Mouse (Mus musculus): ENCODE data around the gene Ube2e3. TPM values are rescaled to one million over a fixed set of nuclear protein-coding genes. Genes with fewer than 3 reads are reported as not detected.

Gene Ube2e3
- polyA plus RNA-seq, 1 experiment, result 24.1 TPM

- Histone ChIP-seq H3K4me3 (peak overlapping the region; percentile 36), H3K79me2 (ENCODE audit: control insufficient read depth, insufficient read depth) (peaks cover 19% of the 10 kb centered on the region), H3K4me2 (ENCODE audit: low read depth) (peak overlapping the region; percentile 80), H3ac (ENCODE audit: control insufficient read depth, insufficient read length) (peak overlapping the region; percentile 88), H3K36me3 (ENCODE audit: control insufficient read depth, insufficient read depth) (no peaks in the 10 kb centered on the region), H3K27me3 (ENCODE audit: control insufficient read depth, insufficient read depth, insufficient read length) (no peaks in the 10 kb centered on the region)
- TF ChIP-seq MYOG (IDR thresholded peaks at IDR 0.05; ENCODE audit: control insufficient read depth in 1 of 3, insufficient read depth in 1 of 3, insufficient read length in 2 of 3, low read depth in 2 of 3) (no peak), USF1 (IDR thresholded peaks at IDR 0.05; ENCODE audit: low read depth) (no peak), POLR2AphosphoS2 (IDR thresholded peaks at IDR 0.05; ENCODE audit: insufficient read length, low read depth) (no peak), MAX (IDR thresholded peaks at IDR 0.05; ENCODE audit: low read depth) (no peak), E2F4 (IDR thresholded peaks at IDR 0.05; ENCODE audit: insufficient read depth) (no peak), POLR2A (IDR thresholded peaks at IDR 0.05; ENCODE audit: insufficient read length, low read depth) (no peak), CEBPB (IDR thresholded peaks at IDR 0.05; ENCODE audit: insufficient read depth, poor library complexity, severe bottlenecking) (no peak), SRF (IDR thresholded peaks at IDR 0.05; ENCODE audit: control insufficient read depth, insufficient read length, low read depth) (no peak), TCF12 (IDR thresholded peaks at IDR 0.05; ENCODE audit: insufficient read depth, poor library complexity, severe bottlenecking) (no peak), REST (IDR thresholded peaks at IDR 0.05; ENCODE audit: insufficient read depth, insufficient read length) (no peak), TCF3 (IDR thresholded peaks at IDR 0.05; ENCODE audit: insufficient read length, low read depth) (no peak), MYOD1 (IDR thresholded peaks at IDR 0.05; ENCODE audit: control insufficient read depth in 1 of 3, insufficient read length in 2 of 3, low read depth in 2 of 3) (no peak)
These were observed 2.0 kb downstream of the Ube2e3 start for GRCm38 (mm10) chr2:78869721-78870442.

GRCm38 (mm10) chr2:78870443-78871025 is 2.6 kb downstream of the Ube2e3 start:
- H3ac ChIP-seq (ENCODE audit: control insufficient read depth, insufficient read length), result no peak overlapping the region
- no peaks in the 10 kb centered on the region for H3K36me3 ChIP-seq (ENCODE audit: control insufficient read depth, insufficient read depth)
- peak overlapping the region; percentile 36 for H3K4me3 ChIP-seq
- H3K79me2 ChIP-seq (ENCODE audit: control insufficient read depth, insufficient read depth), result peaks cover 23% of the 10 kb centered on the region
- TF ChIP-seq MYOD1 (IDR thresholded peaks at IDR 0.05; ENCODE audit: control insufficient read depth in 1 of 3, insufficient read length in 2 of 3, low read depth in 2 of 3) (no peak), TCF12 (IDR thresholded peaks at IDR 0.05; ENCODE audit: insufficient read depth, poor library complexity, severe bottlenecking) (no peak), MYOG (IDR thresholded peaks at IDR 0.05; ENCODE audit: control insufficient read depth in 1 of 3, insufficient read depth in 1 of 3, insufficient read length in 2 of 3, low read depth in 2 of 3) (no peak), CEBPB (IDR thresholded peaks at IDR 0.05; ENCODE audit: insufficient read depth, poor library complexity, severe bottlenecking) (no peak), TCF3 (IDR thresholded peaks at IDR 0.05; ENCODE audit: insufficient read length, low read depth) (no peak), POLR2AphosphoS2 (IDR thresholded peaks at IDR 0.05; ENCODE audit: insufficient read length, low read depth) (no peak), MAX (IDR thresholded peaks at IDR 0.05; ENCODE audit: low read depth) (no peak), POLR2A (IDR thresholded peaks at IDR 0.05; ENCODE audit: insufficient read length, low read depth) (no peak)
- no peaks in the 10 kb centered on the region for H3K27me3 ChIP-seq (ENCODE audit: control insufficient read depth, insufficient read depth, insufficient read length)
- peak overlapping the region; percentile 80 for H3K4me2 ChIP-seq (ENCODE audit: low read depth)

GRCm38 (mm10) chr2:78871971-78872860 is 4.3 kb downstream of the Ube2e3 start:
- H3K36me3 ChIP-seq (ENCODE audit: control insufficient read depth, insufficient read depth), result no peaks in the 10 kb centered on the region
- TF ChIP-seq POLR2AphosphoS2 (IDR thresholded peaks at IDR 0.05; ENCODE audit: insufficient read length, low read depth) (no peak), MYOG (IDR thresholded peaks at IDR 0.05; ENCODE audit: control insufficient read depth in 1 of 3, insufficient read depth in 1 of 3, insufficient read length in 2 of 3, low read depth in 2 of 3) (no peak), POLR2A (IDR thresholded peaks at IDR 0.05; ENCODE audit: insufficient read length, low read depth) (no peak), E2F4 (IDR thresholded peaks at IDR 0.05; ENCODE audit: insufficient read depth) (no peak), TCF3 (IDR thresholded peaks at IDR 0.05; ENCODE audit: insufficient read length, low read depth) (no peak), USF1 (IDR thresholded peaks at IDR 0.05; ENCODE audit: low read depth) (no peak), MAX (IDR thresholded peaks at IDR 0.05; ENCODE audit: low read depth) (no peak)
- H3K79me2 ChIP-seq (ENCODE audit: control insufficient read depth, insufficient read depth), result peaks cover 30% of the 10 kb centered on the region
- H3K4me3 ChIP-seq, result no peak overlapping the region
- no peaks in the 10 kb centered on the region for H3K27me3 ChIP-seq (ENCODE audit: control insufficient read depth, insufficient read depth, insufficient read length)
- no peak overlapping the region for H3K4me2 ChIP-seq (ENCODE audit: low read depth)
- H3ac ChIP-seq (ENCODE audit: control insufficient read depth, insufficient read length), result no peak overlapping the region

- H3K79me2 ChIP-seq (ENCODE audit: control insufficient read depth, insufficient read depth), result peaks cover 37% of the 10 kb centered on the region
- H3K4me2 ChIP-seq (ENCODE audit: low read depth), result no peak overlapping the region
- H3ac ChIP-seq (ENCODE audit: control insufficient read depth, insufficient read length), result no peak overlapping the region
- H3K4me3 ChIP-seq, result no peak overlapping the region
- no peaks in the 10 kb centered on the region for H3K36me3 ChIP-seq (ENCODE audit: control insufficient read depth, insufficient read depth)
- H3K27me3 ChIP-seq (ENCODE audit: control insufficient read depth, insufficient read depth, insufficient read length), result no peaks in the 10 kb centered on the region
- TF ChIP-seq USF1 (IDR thresholded peaks at IDR 0.05; ENCODE audit: low read depth), result no peak
- TF ChIP-seq MYOD1 (IDR thresholded peaks at IDR 0.05; ENCODE audit: control insufficient read depth in 1 of 3, insufficient read length in 2 of 3, low read depth in 2 of 3), result no peak
- TF ChIP-seq E2F4 (IDR thresholded peaks at IDR 0.05; ENCODE audit: insufficient read depth), result no peak
These were observed 6.0 kb downstream of the Ube2e3 start for GRCm38 (mm10) chr2:78873946-78874345.
